Mouse (Mus musculus): ENCODE data around the gene Fam20b.

Fam20b gene

DNA sequence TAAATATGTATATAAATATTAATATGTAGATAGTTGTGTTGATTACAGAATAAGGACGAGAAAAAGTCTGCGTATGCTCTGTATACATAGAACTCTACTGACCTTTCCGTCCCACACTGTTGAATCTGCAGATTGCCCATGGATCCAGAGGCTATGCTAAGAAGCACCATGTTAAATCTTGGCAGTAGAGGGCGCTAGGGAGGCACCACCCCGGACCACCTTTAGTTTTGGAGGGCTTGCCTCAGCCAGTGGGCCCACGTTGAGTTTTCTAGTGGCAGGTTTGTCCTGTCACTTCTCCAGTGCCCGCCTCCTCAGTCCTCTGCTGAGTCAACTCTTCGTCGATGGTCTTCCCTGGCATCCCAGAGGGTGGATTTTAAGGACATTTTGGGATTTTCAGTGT lies 11.9 kb upstream of the Fam20b start:
- no peak for DNase-seq (ENCODE audit: low spot score in 2 of 2)

DNA sequence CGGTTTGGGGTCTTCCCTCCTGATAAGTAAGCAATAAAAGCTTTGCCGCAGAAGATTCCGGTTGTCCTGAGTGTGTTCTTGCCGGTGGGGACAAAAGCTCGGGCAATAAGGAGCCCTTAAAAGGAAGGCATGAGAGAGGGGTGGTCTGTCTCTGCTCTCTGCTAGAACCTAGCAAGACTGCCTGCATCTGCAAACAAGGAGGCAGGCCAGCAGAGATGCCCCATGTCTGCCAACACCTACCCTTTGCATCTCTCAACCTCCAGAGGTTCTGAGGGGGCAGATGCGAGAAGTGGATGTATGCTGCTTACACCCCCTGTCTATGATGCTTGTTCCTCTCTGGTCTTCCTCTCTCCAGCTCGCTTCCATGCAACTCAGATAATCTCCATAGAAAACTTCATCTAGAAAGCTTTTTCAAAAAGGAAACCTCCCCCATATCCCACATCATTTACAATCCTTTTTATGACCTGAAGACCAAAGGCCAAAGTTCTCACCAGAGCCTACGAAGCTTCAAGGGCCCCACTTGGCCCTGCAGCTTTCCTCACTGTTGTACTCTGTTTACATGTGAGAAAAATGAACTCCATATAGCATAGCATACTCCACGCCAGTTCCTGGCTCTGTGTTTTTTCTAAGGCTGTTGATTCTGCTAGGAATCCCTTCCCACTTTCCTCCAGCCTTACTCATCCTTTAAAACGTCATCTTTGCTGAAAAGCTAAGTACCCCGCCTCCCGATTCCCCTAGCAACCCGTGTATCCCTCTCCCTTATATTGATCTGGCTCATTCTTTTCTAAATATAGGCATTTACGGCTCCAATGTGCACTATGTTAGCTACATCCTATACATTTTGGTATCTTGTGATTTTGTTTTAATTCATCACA lies 8.6 kb upstream of the Fam20b start:
- DNase-seq (ENCODE audit: low spot score in 2 of 2) = no peak

GRCm38 (mm10) chr1:156722089-156722488 lies 3.2 kb upstream of the Fam20b start:
- DNase-seq (ENCODE audit: low spot score in 2 of 2) = no peak

GRCm38 (mm10) chr1:156720046-156720445 lies 1.2 kb upstream of the Fam20b start:
- no peak for DNase-seq (ENCODE audit: low spot score in 2 of 2)

- peak; percentile 26 to 52 for DNase-seq (ENCODE audit: low spot score in 2 of 2)
Observed at GRCm38 (mm10) chr1:156718286-156718949, 468 bp downstream of the Fam20b start.

DNA sequence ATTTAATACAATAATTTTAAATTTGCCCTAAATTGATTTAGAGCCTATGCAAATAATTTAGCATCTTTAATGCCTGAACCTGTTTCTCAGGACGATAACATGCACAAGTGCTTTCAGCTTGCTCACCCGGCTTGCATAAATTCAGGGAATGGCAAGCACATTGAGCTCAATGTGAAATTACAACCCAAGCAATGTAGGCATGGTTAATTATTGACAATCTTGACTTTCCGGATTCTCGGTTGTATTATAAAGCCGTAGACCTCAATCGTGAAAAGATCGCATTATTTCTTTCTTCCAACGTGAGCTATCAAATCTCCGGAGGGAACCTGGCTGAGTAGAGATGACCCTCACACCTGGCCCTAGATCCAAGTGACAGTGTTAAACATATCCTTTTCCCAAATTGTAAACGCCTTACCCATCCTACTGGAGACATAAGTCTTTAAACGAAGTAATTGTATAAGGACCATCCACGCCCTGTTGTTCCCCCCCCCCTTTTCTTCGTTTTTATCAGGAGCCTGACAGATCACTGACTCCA lies 1.1 kb downstream of the Fam20b start:
- DNase-seq (ENCODE audit: low spot score in 2 of 2) = no peak

DNA sequence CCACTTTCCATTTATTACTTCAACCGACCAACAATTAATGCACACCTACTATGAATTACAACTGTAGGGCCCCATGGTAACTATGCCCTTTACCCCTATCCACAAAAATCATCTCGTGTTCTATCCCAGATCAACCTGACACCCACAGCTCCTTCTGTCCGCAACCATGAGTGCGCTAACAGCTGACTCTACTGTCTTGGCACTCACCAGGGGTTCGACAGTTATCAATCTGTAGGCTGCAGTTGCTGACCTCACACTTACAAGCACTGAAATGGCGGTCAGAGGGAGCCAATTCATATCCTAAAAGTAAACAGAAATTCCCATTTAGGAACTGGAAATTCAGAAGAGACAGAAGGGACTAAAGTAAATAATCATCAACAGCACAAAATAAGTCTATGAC lies 2.2 kb downstream of the Fam20b start:
- DNase-seq (ENCODE audit: low spot score in 2 of 2) = no peak

DNA sequence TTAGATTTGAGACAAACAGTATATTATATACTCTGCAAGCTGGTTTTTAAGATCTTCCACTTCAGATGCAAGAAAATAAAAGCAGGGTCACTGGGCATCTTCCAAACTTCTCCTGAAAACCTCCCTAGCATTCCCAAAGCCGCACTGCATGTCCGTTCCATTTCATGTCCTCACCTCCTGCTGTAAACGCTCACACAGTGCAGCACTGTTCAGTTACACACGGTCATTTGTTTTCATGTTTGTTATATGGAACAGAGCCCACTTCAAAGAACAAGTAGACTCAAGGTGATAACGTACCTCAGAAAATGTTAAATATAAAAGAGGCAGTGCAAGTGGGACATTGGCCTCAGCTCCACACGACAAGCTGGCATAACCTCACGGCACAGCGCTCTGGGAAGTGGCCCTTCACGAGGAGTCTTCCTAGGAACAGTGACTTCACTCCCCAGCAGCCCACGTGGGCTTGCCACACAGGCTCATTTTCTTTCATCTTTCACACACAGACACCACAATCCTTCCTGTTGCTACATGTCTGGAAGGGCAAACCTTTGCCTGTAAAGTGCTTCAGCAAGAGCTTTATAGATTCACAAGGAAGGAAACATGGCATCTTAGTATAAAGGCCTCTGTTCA lies 8.3 kb downstream of the Fam20b start:
- DNase-seq (ENCODE audit: low spot score in 2 of 2) = no peak

- DNase-seq (ENCODE audit: low spot score in 2 of 2) = no peak
Observed at GRCm38 (mm10) chr1:156708672-156709071, 10.2 kb downstream of the Fam20b start.

DNA sequence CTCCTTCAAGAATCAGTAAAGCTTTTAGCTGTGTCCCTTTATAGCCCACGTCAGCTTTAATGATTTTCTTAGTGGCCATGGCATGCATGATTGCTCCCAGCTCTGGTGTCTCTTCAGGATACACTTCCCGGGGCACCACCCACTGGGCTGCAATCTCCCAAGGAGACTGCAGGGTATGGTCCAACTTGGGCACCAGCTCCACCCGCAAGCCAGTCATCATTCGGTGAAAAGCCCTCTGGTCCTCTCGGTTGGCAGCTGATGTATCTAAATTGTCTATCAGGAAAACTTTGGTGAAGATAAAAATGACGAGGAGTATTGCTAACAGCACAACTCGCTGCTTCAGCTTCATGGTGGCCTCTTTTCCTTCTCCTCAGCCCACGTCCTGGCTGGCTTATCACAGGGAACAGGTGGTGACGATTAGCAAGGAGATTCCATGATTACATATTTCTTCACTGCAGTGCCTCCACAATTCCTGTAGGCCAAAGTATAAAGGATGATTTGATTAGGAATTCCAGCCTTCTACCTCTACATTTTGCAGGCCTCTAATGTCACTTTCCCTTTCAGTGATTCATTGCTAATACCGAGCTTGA lies 13.1 kb downstream of the Fam20b start:
- no peak for DNase-seq (ENCODE audit: low spot score in 2 of 2)

DNA sequence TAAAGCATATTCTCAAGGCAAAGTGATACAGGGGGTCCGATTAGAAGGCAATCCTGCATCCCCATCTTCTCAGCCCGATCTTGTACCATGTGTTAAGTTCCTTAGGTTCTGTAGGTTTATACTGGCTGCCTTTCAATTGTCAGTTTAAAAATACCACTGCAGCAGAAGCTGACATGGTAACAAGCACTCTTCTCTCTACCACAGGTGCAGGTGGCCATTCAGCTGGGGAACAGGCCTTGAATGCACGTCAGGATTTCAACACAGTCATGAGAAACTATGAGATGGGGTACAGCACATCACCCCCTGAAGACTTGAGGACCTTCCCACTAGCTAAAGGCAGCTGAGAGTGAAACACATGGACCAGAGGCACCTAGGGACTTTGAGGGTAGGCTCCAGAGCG lies 15.4 kb downstream of the Fam20b start:
- no peak for DNase-seq (ENCODE audit: low spot score in 2 of 2)

DNA sequence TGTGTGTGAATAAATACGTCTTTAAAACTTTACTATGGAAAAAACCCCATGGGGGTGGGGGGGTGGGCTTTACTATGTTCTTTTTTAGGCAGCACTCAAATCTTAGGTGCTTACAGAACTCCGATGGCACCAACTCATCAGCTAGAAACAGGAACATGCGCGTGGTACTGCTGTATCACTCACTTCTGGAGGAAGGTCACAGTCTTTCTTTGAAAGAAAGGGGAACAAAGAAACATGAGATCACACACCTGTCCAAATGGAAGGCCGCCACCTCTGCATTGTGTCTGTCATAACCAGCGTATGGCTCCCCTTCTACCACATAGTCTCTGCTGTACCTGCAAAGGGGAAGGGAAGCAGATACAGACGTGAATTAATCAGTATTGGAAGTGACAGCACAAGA lies 16.7 kb downstream of the Fam20b start:
- no peak for DNase-seq (ENCODE audit: low spot score in 2 of 2)

- DNase-seq (ENCODE audit: low spot score in 2 of 2) = no peak
Observed at GRCm38 (mm10) chr1:156686025-156686661, 32.7 kb downstream of the Fam20b start.

GRCm38 (mm10) chr1:156679599-156679998 lies 39.3 kb downstream of the Fam20b start:
- no peak for DNase-seq (ENCODE audit: low spot score in 2 of 2)

DNA sequence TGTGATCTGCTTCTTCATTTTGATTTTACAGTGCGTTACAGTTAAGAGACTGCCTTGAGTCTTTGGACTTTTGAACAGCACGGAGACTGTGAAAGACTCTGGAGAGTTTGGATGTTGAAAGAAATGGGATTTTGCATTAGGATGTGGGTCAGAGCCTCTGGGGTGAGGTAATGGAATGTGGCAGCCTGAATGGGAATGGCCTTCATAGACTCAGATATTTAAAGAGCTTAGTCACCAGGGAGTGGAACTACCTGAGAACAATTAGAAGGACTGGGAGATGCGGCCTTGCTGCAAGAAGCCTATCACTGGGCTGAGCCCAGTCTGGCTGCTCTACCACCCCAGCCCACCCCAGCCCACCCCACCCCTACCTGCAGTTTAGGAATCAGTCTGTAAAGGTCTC lies 41.7 kb downstream of the Fam20b start:
- DNase-seq (ENCODE audit: low spot score in 2 of 2) = no peak

GRCm38 (mm10) chr1:156676596-156676995 lies 42.3 kb downstream of the Fam20b start:
- no peak for DNase-seq (ENCODE audit: low spot score in 2 of 2)

DNA sequence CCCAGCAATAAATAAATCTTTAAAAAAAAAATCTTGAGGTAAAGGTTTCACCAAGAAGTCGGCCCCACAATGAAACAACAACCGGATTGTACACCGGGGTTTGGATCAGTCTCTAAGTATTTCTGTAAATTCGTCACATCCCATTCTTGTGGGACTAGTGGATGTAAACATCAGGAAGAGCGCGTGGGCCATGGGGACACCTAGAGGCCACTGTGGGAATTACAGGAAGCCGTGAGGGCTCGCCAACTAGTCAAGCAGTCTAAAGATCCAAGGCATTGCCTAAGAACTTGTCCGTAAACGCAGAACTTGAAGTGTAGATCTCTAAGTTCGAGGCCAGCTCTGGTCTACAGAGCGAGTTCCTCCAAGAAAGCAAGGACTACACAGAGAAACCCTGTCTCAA lies 42.7 kb downstream of the Fam20b start:
- DNase-seq (ENCODE audit: low spot score in 2 of 2) = peak in 1 of 2 experiments; percentile 57

DNA sequence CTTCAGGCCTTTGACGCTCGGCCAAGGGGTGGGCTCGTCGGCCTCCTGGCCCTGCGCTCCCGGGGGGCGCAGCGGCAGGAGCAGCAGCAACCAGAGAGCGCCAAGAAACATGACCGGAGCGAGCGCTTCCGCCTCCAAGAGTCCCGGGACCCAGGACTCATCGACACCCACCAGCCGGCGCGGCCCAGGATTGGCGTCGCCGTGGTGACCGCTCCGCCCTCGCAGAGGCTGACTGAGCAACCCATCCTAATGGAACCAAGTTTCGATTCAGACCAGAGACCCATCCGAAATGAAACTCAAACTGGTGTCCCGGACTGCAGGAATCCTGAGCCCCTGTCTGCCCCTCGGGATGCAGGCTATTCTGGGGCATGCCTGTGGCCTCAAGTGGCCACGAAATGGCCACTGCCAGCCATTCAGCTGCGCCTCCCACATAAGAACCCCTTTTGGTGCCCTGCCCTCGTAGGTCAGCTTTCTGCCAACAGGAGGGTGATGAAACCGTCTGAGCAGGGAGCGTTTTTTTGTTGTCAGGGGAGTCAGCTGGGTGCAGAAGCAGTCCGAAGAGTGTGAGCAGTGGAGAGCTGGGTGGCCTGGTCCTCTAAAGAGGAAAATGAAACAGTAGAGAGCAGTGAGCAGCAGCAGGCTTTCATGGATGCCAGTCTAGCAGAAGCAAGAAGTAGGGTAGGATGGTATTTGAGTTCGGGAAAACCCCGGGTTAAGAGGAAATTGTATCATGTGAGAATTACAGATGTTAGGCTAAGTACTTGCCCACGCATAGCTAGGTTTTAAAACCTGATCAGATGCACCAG lies 44.5 kb downstream of the Fam20b start, which contains the start of gene Tor3a:
TSS of gene Tor3a (minus strand) at position 162 of the 806 bp plus-strand sequence.
- peak in 1 of 2 experiments; percentile 44 for DNase-seq (ENCODE audit: low spot score in 2 of 2)

DNA sequence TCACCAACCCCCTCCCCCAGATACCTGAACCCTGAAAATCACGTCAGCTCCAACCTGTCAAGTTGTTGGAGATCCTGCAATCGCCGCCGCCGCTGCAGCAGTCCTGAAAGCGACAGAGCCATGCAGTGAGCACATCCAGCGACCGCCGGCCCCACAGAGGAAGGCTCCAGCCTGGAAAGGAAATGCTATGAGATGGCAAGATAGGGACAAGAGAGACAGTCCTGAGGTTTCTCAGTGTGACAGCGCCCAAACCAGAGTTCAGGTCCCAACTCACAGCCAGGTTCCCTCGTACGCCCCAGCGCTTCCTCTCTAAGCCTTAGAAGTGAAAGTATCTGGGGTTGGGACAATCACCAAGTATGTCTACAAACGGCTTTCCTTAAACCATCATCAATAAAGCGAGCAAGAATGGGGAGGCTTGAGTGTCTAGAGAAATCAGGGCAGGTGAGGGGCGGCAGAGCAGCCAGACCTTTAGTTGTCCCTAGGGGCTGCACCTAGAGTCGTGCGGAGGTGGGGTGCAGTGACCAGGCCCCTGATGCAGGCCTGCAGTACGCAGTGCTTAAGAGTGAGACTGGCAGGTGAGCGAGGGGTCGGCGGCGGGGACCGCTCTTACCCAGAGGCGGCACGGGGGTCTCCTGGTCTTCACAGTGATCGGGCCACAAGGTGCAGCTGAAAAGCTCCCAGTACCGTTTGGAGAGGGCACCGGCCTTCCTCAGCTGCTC lies 45.3 kb downstream of the Fam20b start:
- no peak for DNase-seq (ENCODE audit: low spot score in 2 of 2)
